Mouse (Mus musculus): Measurements from ENCODE around the gene Glis2. TPM values are rescaled to one million over a fixed set of nuclear protein-coding genes. Genes with fewer than 3 reads are reported as not detected.

The Glis2 gene
- polyA plus RNA-seq, 1 experiment from 2014 or later: 13.2 TPM

- ATAC-seq (ENCODE audit: low FRiP score, low TSS enrichment): no peak
- Histone ChIP-seq H3K4me2 (ENCODE audit: low read length) (no peak overlapping the region), H3K4me1 (ENCODE audit: control insufficient read depth, insufficient read depth, low read length) (no peaks in the 10 kb centered on the region), H3K27ac (replicated peaks; ENCODE audit: low read depth, low read length) (no peak overlapping the region), H3K4me3 (replicated peaks; ENCODE audit: low read depth, low read length) (no peak overlapping the region), H3K36me3 (ENCODE audit: control insufficient read depth, insufficient read depth, low read length) (peaks cover 86% of the 10 kb centered on the region), H3K27me3 (ENCODE audit: control insufficient read depth, insufficient read depth, low read length) (no peaks in the 10 kb centered on the region), H3K9me3 (ENCODE audit: control insufficient read depth, low read length) (no peaks in the 10 kb centered on the region), H3K9ac (replicated peaks; ENCODE audit: low read length) (no peak overlapping the region)
- no peak for DNase-seq
- WGBS: 93% methylated on average over 9 of the region's 9 CpGs
Observed at GRCm38 (mm10) chr16:4613736-4614135, 19.2 kb downstream of the Glis2 start.

- Histone ChIP-seq H3K9me3 (ENCODE audit: control insufficient read depth, low read length) (no peaks in the 10 kb centered on the region), H3K27me3 (ENCODE audit: control insufficient read depth, insufficient read depth, low read length) (no peaks in the 10 kb centered on the region), H3K4me2 (ENCODE audit: low read length) (no peak overlapping the region), H3K27ac (replicated peaks; ENCODE audit: low read depth, low read length) (no peak overlapping the region), H3K4me3 (replicated peaks; ENCODE audit: low read depth, low read length) (no peak overlapping the region), H3K4me1 (ENCODE audit: control insufficient read depth, insufficient read depth, low read length) (no peaks in the 10 kb centered on the region), H3K9ac (replicated peaks; ENCODE audit: low read length) (no peak overlapping the region), H3K36me3 (ENCODE audit: control insufficient read depth, insufficient read depth, low read length) (peaks cover 81% of the 10 kb centered on the region)
- WGBS: 92% methylated on average over 3 of the region's 3 CpGs
- no peak for DNase-seq
- no peak for ATAC-seq (ENCODE audit: low FRiP score, low TSS enrichment)
Observed at GRCm38 (mm10) chr16:4614639-4615038, 20.1 kb downstream of the Glis2 start.

GRCm38 (mm10) chr16:4615297-4615696 is 20.8 kb downstream of the Glis2 start:
- Histone ChIP-seq H3K4me1 (ENCODE audit: control insufficient read depth, insufficient read depth, low read length) (no peaks in the 10 kb centered on the region), H3K27ac (replicated peaks; ENCODE audit: low read depth, low read length) (no peak overlapping the region), H3K27me3 (ENCODE audit: control insufficient read depth, insufficient read depth, low read length) (no peaks in the 10 kb centered on the region), H3K4me3 (replicated peaks; ENCODE audit: low read depth, low read length) (no peak overlapping the region), H3K9ac (replicated peaks; ENCODE audit: low read length) (no peak overlapping the region), H3K9me3 (ENCODE audit: control insufficient read depth, low read length) (no peaks in the 10 kb centered on the region), H3K36me3 (ENCODE audit: control insufficient read depth, insufficient read depth, low read length) (peaks cover 75% of the 10 kb centered on the region), H3K4me2 (ENCODE audit: low read length) (no peak overlapping the region)
- 100% methylated on average over 1 of the region's 1 CpGs for WGBS
- ATAC-seq (ENCODE audit: low FRiP score, low TSS enrichment) (no peak), DNase-seq (no peak)

DNA sequence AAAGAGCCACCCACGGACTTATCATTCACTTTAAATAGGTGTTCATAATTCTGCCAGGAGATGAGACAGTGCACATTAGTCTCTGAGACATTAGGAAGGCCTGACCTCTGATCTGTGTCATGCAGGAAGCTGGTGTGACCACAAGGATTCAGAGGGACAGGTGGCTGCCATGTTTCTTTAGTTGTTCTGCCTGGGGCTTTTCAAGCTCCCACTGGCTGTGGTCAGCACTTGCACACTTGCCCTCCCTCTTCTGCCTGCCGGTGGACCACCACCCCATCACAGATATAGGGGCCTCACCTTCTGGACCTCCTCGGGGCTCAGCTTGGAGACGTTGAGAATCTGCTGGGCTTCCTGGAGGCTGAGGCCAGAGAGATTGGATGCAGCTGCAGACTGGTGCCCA is 22.3 kb downstream of the Glis2 start:
- no peak overlapping the region for H3K4me2 ChIP-seq (ENCODE audit: low read length)
- H3K36me3 ChIP-seq (ENCODE audit: control insufficient read depth, insufficient read depth, low read length): peaks cover 61% of the 10 kb centered on the region
- H3K4me3 ChIP-seq (replicated peaks; ENCODE audit: low read depth, low read length): no peak overlapping the region
- DNase-seq (no peak), ATAC-seq (ENCODE audit: low FRiP score, low TSS enrichment) (no peak)
- no peaks in the 10 kb centered on the region for H3K9me3 ChIP-seq (ENCODE audit: control insufficient read depth, low read length)
- H3K4me1 ChIP-seq (ENCODE audit: control insufficient read depth, insufficient read depth, low read length): no peaks in the 10 kb centered on the region
- H3K9ac ChIP-seq (replicated peaks; ENCODE audit: low read length): no peak overlapping the region
- WGBS: 85% methylated on average over 4 of the region's 4 CpGs
- no peak overlapping the region for H3K27ac ChIP-seq (replicated peaks; ENCODE audit: low read depth, low read length)
- H3K27me3 ChIP-seq (ENCODE audit: control insufficient read depth, insufficient read depth, low read length): no peaks in the 10 kb centered on the region

DNA sequence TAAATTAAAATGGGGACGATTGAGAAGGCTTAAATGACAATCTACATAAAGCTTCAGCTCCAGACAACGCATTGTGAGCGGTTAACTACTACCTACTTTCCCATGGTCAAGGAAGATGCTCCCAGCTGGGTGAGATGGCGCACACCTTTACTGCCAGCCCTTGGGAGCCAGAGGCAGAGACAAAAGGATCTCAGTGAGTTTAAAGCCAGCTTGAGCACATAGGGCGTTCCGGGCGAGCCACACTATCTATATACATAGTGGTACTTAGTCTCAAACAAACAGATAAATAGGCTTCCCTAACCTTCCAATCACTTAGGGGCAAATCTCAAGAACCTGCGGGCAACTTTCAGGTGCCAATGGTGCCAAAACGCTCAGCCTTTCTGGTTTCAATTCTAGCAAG is 29.6 kb downstream of the Glis2 start:
- H3K27ac ChIP-seq (replicated peaks; ENCODE audit: low read depth, low read length): peak overlapping the region; percentile 86
- H3K27me3 ChIP-seq (ENCODE audit: control insufficient read depth, insufficient read depth, low read length): no peaks in the 10 kb centered on the region
- H3K9me3 ChIP-seq (ENCODE audit: control insufficient read depth, low read length): no peaks in the 10 kb centered on the region
- H3K4me1 ChIP-seq (ENCODE audit: control insufficient read depth, insufficient read depth, low read length): peaks cover 14% of the 10 kb centered on the region
- H3K9ac ChIP-seq (replicated peaks; ENCODE audit: low read length): peak overlapping the region; percentile 84
- H3K36me3 ChIP-seq (ENCODE audit: control insufficient read depth, insufficient read depth, low read length): peaks cover 10% of the 10 kb centered on the region
- whole genome bisulfite sequencing: 20% methylated on average over 9 of the region's 9 CpGs
- DNase-seq (peak; percentile 47), ATAC-seq (ENCODE audit: low FRiP score, low TSS enrichment) (no peak)
- peak overlapping the region; percentile 64 for H3K4me2 ChIP-seq (ENCODE audit: low read length)
- H3K4me3 ChIP-seq (replicated peaks; ENCODE audit: low read depth, low read length): peak overlapping the region; percentile 67

GRCm38 (mm10) chr16:4624481-4625110 is 30.1 kb downstream of the Glis2 start, which contains the start of gene Pam16:
Gene Pam16, minus strand, starts transcription at chr16:4624988.
- peak; percentile 96 for DNase-seq
- peak within 1 kb of the TSS; percentile 84 for H3K9ac ChIP-seq (replicated peaks; ENCODE audit: low read length)
- peaks cover 10% of the 10 kb centered on the region for H3K36me3 ChIP-seq (ENCODE audit: control insufficient read depth, insufficient read depth, low read length)
- no peaks in the 10 kb centered on the region for H3K9me3 ChIP-seq (ENCODE audit: control insufficient read depth, low read length)
- peak within 1 kb of the TSS; percentile 64 for H3K4me2 ChIP-seq (ENCODE audit: low read length)
- no peaks in the 10 kb centered on the region for H3K27me3 ChIP-seq (ENCODE audit: control insufficient read depth, insufficient read depth, low read length)
- peaks cover 14% of the 10 kb centered on the region for H3K4me1 ChIP-seq (ENCODE audit: control insufficient read depth, insufficient read depth, low read length)
- ATAC-seq (ENCODE audit: low FRiP score, low TSS enrichment): peak; percentile 94
- peak within 1 kb of the TSS; percentile 86 for H3K27ac ChIP-seq (replicated peaks; ENCODE audit: low read depth, low read length)
- WGBS: under 1% methylated on average over 56 of the region's 56 CpGs
- peak within 1 kb of the TSS; percentile 67 for H3K4me3 ChIP-seq (replicated peaks; ENCODE audit: low read depth, low read length)

DNA sequence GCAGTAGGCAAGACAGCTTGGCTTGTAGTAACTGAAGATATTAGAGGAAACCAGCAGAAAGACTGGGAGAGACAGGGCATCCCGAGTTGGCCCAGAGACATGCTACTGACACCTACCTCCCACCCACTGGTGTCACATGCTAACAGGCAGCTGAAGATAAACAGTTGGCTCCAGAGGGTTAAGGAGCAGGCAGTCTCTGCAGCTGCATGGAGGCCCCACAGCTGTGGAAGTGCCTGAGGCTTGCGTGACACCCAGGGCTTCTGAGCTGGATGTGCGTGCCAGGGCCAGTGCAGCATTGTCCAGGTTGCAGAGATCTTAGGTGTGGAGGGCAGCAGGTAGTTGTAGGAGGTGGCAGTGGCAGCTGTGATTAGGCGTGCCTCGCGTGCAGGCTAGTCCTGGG is 32.6 kb downstream of the Glis2 start:
- H3K27ac ChIP-seq (replicated peaks; ENCODE audit: low read depth, low read length): no peak overlapping the region
- H3K4me2 ChIP-seq (ENCODE audit: low read length): no peak overlapping the region
- H3K9ac ChIP-seq (replicated peaks; ENCODE audit: low read length): no peak overlapping the region
- no peaks in the 10 kb centered on the region for H3K9me3 ChIP-seq (ENCODE audit: control insufficient read depth, low read length)
- no peak overlapping the region for H3K4me3 ChIP-seq (replicated peaks; ENCODE audit: low read depth, low read length)
- DNase-seq (no peak), ATAC-seq (ENCODE audit: low FRiP score, low TSS enrichment) (no peak)
- H3K27me3 ChIP-seq (ENCODE audit: control insufficient read depth, insufficient read depth, low read length): no peaks in the 10 kb centered on the region
- H3K36me3 ChIP-seq (ENCODE audit: control insufficient read depth, insufficient read depth, low read length): peaks cover 17% of the 10 kb centered on the region
- WGBS: 93% methylated on average over 6 of the region's 6 CpGs
- peaks cover 14% of the 10 kb centered on the region for H3K4me1 ChIP-seq (ENCODE audit: control insufficient read depth, insufficient read depth, low read length)

DNA sequence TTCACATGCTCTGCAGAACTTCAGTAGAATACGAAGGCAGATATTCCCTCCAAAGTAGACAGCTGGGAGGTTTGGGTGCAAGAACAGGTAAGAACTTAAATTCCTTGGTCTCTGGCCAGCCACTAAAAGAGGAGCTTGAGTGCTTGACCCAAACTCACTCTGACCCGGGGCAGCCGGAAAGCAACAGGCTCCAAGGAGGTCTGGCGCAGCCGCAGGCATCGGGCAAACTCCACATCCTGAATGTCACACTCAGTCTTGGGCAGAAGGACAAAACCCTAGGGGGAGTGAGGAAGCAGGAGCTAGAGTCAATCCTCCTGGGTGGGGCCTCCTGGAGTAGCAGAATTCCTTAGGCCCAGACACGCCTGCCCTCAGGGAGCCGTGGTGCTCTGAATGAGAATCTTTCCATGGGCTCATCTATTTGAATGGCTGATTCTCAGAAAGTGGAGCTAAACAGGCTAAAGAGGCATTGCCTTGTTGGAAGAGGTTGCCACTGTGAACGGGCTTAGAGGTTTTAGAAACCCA is 34.4 kb downstream of the Glis2 start:
- DNase-seq (no peak), ATAC-seq (ENCODE audit: low FRiP score, low TSS enrichment) (no peak)
- no peaks in the 10 kb centered on the region; the same call in 1 of the 2 replicates for H3K4me1 ChIP-seq (ENCODE audit: control insufficient read depth, insufficient read depth, low read length)
- no peaks in the 10 kb centered on the region for H3K9me3 ChIP-seq (ENCODE audit: control insufficient read depth, low read length)
- 92% methylated on average over 9 of the region's 9 CpGs for WGBS
- H3K27ac ChIP-seq (replicated peaks; ENCODE audit: low read depth, low read length): no peak overlapping the region
- H3K9ac ChIP-seq (replicated peaks; ENCODE audit: low read length): no peak overlapping the region
- H3K4me3 ChIP-seq (replicated peaks; ENCODE audit: low read depth, low read length): no peak overlapping the region
- no peak overlapping the region for H3K4me2 ChIP-seq (ENCODE audit: low read length)
- H3K27me3 ChIP-seq (ENCODE audit: control insufficient read depth, insufficient read depth, low read length): no peaks in the 10 kb centered on the region
- H3K36me3 ChIP-seq (ENCODE audit: control insufficient read depth, insufficient read depth, low read length): peaks cover 31% of the 10 kb centered on the region

GRCm38 (mm10) chr16:4629950-4630349 is 35.4 kb downstream of the Glis2 start:
- DNase-seq: peak; percentile 82
- WGBS: 28% methylated on average over 6 of the region's 6 CpGs
- H3K27ac ChIP-seq (replicated peaks; ENCODE audit: low read depth, low read length): no peak overlapping the region
- no peak overlapping the region for H3K9ac ChIP-seq (replicated peaks; ENCODE audit: low read length)
- peaks cover 36% of the 10 kb centered on the region for H3K36me3 ChIP-seq (ENCODE audit: control insufficient read depth, insufficient read depth, low read length)
- no peaks in the 10 kb centered on the region for H3K4me1 ChIP-seq (ENCODE audit: control insufficient read depth, insufficient read depth, low read length)
- no peaks in the 10 kb centered on the region for H3K27me3 ChIP-seq (ENCODE audit: control insufficient read depth, insufficient read depth, low read length)
- H3K9me3 ChIP-seq (ENCODE audit: control insufficient read depth, low read length): no peaks in the 10 kb centered on the region
- no peak overlapping the region for H3K4me2 ChIP-seq (ENCODE audit: low read length)
- H3K4me3 ChIP-seq (replicated peaks; ENCODE audit: low read depth, low read length): no peak overlapping the region
- ATAC-seq (ENCODE audit: low FRiP score, low TSS enrichment): peak; percentile 36; the same call in 1 of the 2 replicates

Data from midbrain, embryonic 14.5 days (tissue).